8 mouse cellular contexts compared by ENCODE assay signal in the genomic region with DNA sequence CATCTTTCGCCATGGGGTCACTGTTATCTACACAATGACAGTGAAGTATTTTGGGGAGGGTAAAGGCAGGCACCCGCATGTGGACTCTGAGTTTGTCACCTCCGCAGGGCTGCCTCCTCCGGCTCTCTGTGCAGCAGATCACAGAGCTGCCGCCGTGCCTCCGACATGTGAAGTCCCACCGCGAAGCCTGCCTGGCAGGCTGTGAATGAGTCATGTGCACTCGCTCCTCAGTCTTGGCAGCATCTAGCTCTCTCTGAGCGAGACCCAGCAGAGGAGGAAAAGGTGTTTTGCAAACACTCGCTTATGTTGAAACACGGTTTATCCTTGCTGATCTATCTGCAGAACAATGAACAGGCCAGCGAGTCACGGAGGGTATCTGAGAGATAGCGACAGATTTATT. TPM values are rescaled to one million over a fixed set of nuclear protein-coding genes. Genes with fewer than 3 reads are reported as not detected.
DNase-seq lines count a peak whose midpoint lies in the region; ATAC-seq and TF ChIP-seq lines count a peak whose summit lies in the region.
"Had no signal": no experiment of that assay in that cellular context is flagged by ENCODE, and none has a peak within 500 bp of the region (broad histone marks: within the 10 kb centered on the region; RNA-seq: fewer than 3 reads in every experiment).

No protein-coding gene starts in this region.

- H3K4me3 ChIP-seq in lung, postnatal 0 days (ENCODE audit: low read depth, low read length), result no peak overlapping the region

- H3K36me3 ChIP-seq in lung, postnatal 0 days (ENCODE audit: insufficient read depth, low read length), result no peaks in the 10 kb centered on the region

- TF ChIP-seq EP300 in lung, postnatal 0 days (IDR thresholded peaks at IDR 0.05), result no peak

- H3K4me2 ChIP-seq in lung, postnatal 0 days (replicated peaks; ENCODE audit: low read depth, low read length), result no peak overlapping the region

- TF ChIP-seq CTCF in lung, postnatal 0 days (IDR thresholded peaks at IDR 0.05), result no peak

- ATAC-seq in lung, postnatal 0 days, result peak; percentile 89

- no peaks in the 10 kb centered on the region for H3K27me3 ChIP-seq in lung, postnatal 0 days (replicated peaks; ENCODE audit: insufficient read depth, low read length)

- peak; percentile 45 to 57 for DNase-seq in urinary bladder, adult 18-20 months (ENCODE audit: low spot score in 2 of 2)
- DNase-seq in urinary bladder, postnatal 10 days (ENCODE audit: low spot score), result no peak
- DNase-seq in cerebellum, adult 9-11 months, result peak; percentile 44
- DNase-seq in layer of hippocampus, adult 11-12 months (ENCODE audit: low spot score), result peak; percentile 57
- peak; percentile 84 for DNase-seq in lung, postnatal 0 days (ENCODE audit: low spot score)
- DNase-seq in urinary bladder, postnatal 25 days (ENCODE audit: low spot score), result peak; percentile 48
- DNase-seq in c-Kit-positive CD71-positive TER-119-positive erythroid progenitor cells, embryonic 14.5 days (ENCODE audit: low spot score), result no peak

- WGBS in lung, postnatal 0 days, result 24% methylated on average over 16 of the region's 16 CpGs

- H3K9ac ChIP-seq in lung, postnatal 0 days (replicated peaks; ENCODE audit: low read depth), result no peak overlapping the region

- no peak overlapping the region for H3K27ac ChIP-seq in lung, postnatal 0 days (ENCODE audit: low read length)
- H3K27ac ChIP-seq: macrophage had no signal

- H3K4me1 ChIP-seq in lung, postnatal 0 days (ENCODE audit: insufficient read depth, low read depth, low read length), result no peaks in the 10 kb centered on the region

- no peaks in the 10 kb centered on the region for H3K9me3 ChIP-seq in lung, postnatal 0 days (ENCODE audit: low read length)

RNA-seq across cellular contexts. Expression of a gene that starts 35.3 kb away (rescaled TPM):
- 5.6 and 7.2 TPM in 2 replicates for polyA plus RNA-seq in lung, postnatal 0 days (2015; fragmentation: Nextera tagmentation; extraction: Ambion mirVana)

Comparison
In these comparisons a context has a peak if more than half of its experiments do, and no peak if none do; other contexts are left out.
1. DNase-seq: peak in urinary bladder, adult 18-20 months (2 of 2), cerebellum, adult 9-11 months (single experiment), layer of hippocampus, adult 11-12 months (single experiment), lung, postnatal 0 days (single experiment) and urinary bladder, postnatal 25 days (single experiment); none in urinary bladder, postnatal 10 days (single experiment) and c-Kit-positive CD71-positive TER-119-positive erythroid progenitor cells, embryonic 14.5 days (single experiment).